Mouse (Mus musculus): ENCODE data around the gene Olfr281. TPM values are rescaled to one million over a fixed set of nuclear protein-coding genes. Genes with fewer than 3 reads are reported as not detected.
"Not testable (repeated sequence)": the region's sequence is repeated elsewhere in the genome, so short reads cannot be mapped to it uniquely, and the experiment has no call there.

The Olfr281 gene
- not detected in 2 replicates for polyA plus RNA-seq (2014; fragmentation: Nextera tagmentation; extraction: Ambion mirVana)

DNA sequence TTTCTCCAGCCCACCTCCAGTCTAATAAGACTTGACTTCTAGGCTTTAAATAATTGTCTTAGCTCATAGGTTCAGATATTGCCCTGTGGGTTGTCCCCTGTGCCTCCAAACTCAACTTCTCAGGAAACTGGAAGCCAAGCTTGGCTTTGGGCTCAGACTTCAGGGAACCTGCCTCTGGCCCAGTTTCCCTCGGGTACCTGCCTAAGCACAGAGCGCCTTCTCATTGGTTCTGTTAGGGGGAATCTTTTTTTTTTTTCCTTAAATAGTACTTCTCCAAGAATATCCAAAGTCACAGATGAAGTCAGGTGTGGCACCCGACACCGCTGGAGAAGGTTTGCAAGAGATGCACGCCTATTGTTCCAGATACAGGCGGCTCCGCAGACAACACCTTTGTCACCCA, at the start of gene Olfr281:
TSS of gene Olfr281 (plus strand) at position 301 of the 400 bp plus-strand sequence.
- Histone ChIP-seq H3K9ac (ENCODE audit: low read length) (no peak within 1 kb of the TSS), H3K4me2 (ENCODE audit: low read length) (no peak within 1 kb of the TSS), H3K4me1 (ENCODE audit: control insufficient read depth, insufficient read depth, low read length) (no peaks in the 10 kb centered on the region), H3K27me3 (replicated peaks; ENCODE audit: control insufficient read depth, insufficient read depth, low read length) (no peaks in the 10 kb centered on the region), H3K9me3 (replicated peaks; ENCODE audit: control insufficient read depth, low read length) (no peaks in the 10 kb centered on the region), H3K4me3 (ENCODE audit: low read depth, low read length) (no peak within 1 kb of the TSS), H3K36me3 (ENCODE audit: control insufficient read depth, insufficient read depth, low read length) (no peaks in the 10 kb centered on the region), H3K27ac (ENCODE audit: low read depth, low read length) (no peak within 1 kb of the TSS)
- 94% methylated on average over 7 of the region's 7 CpGs for WGBS
- ATAC-seq (no peak), DNase-seq (ENCODE audit: low spot score) (no peak)

GRCm38 (mm10) chr15:98408406-98409060, 43.9 kb upstream of the Olfr281 start:
- H3K27me3 ChIP-seq (replicated peaks; ENCODE audit: control insufficient read depth, insufficient read depth, low read length) = no peaks in the 10 kb centered on the region
- no peaks in the 10 kb centered on the region for H3K9me3 ChIP-seq (replicated peaks; ENCODE audit: control insufficient read depth, low read length)
- no peak overlapping the region for H3K4me3 ChIP-seq (ENCODE audit: low read depth, low read length)
- H3K9ac ChIP-seq (ENCODE audit: low read length) = no peak overlapping the region
- ATAC-seq = no peak
- no peak overlapping the region for H3K4me2 ChIP-seq (ENCODE audit: low read length)
- no peaks in the 10 kb centered on the region for H3K36me3 ChIP-seq (ENCODE audit: control insufficient read depth, insufficient read depth, low read length)
- DNase-seq (ENCODE audit: low spot score) = no peak
- 77% methylated on average over 17 of the region's 17 CpGs for WGBS
- H3K4me1 ChIP-seq (ENCODE audit: control insufficient read depth, insufficient read depth, low read length) = no peaks in the 10 kb centered on the region
- no peak overlapping the region for H3K27ac ChIP-seq (ENCODE audit: low read depth, low read length)

DNA sequence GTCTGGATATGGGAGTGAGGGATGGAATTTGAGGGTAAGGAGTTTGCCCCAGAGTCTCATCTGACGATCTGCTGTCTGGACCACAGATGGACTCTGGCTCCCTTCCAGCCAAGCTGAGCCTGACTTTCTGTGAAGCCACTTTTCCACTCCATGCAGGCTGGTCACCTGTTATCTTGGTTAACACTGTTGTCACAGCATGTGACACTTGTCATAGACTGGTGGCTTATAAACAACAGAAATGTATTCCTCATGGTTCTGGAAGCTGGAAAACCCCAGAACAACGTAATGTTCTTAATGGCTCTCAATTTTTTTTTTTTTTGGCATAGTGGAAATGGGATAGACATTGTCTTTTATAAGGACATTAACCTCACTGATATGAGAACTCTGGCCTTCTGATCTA, 42.8 kb upstream of the Olfr281 start:
- H3K4me2 ChIP-seq (ENCODE audit: low read length) = no peak overlapping the region
- WGBS = 95% methylated on average over 2 of the region's 2 CpGs
- H3K27ac ChIP-seq (ENCODE audit: low read depth, low read length) = no peak overlapping the region
- no peak overlapping the region for H3K4me3 ChIP-seq (ENCODE audit: low read depth, low read length)
- DNase-seq (ENCODE audit: low spot score) = no peak
- no peak overlapping the region for H3K9ac ChIP-seq (ENCODE audit: low read length)
- H3K36me3 ChIP-seq (ENCODE audit: control insufficient read depth, insufficient read depth, low read length) = no peaks in the 10 kb centered on the region
- no peaks in the 10 kb centered on the region for H3K4me1 ChIP-seq (ENCODE audit: control insufficient read depth, insufficient read depth, low read length)
- H3K9me3 ChIP-seq (replicated peaks; ENCODE audit: control insufficient read depth, low read length) = no peaks in the 10 kb centered on the region
- H3K27me3 ChIP-seq (replicated peaks; ENCODE audit: control insufficient read depth, insufficient read depth, low read length) = no peaks in the 10 kb centered on the region
- ATAC-seq = no peak

GRCm38 (mm10) chr15:98410249-98410648, 42.1 kb upstream of the Olfr281 start:
- DNase-seq (ENCODE audit: low spot score) (no peak), ATAC-seq (no peak)
- H3K4me2 ChIP-seq (ENCODE audit: low read length) = no peak overlapping the region
- H3K36me3 ChIP-seq (ENCODE audit: control insufficient read depth, insufficient read depth, low read length) = no peaks in the 10 kb centered on the region
- no peaks in the 10 kb centered on the region for H3K9me3 ChIP-seq (replicated peaks; ENCODE audit: control insufficient read depth, low read length)
- no peak overlapping the region for H3K27ac ChIP-seq (ENCODE audit: low read depth, low read length)
- no peaks in the 10 kb centered on the region for H3K27me3 ChIP-seq (replicated peaks; ENCODE audit: control insufficient read depth, insufficient read depth, low read length)
- H3K4me1 ChIP-seq (ENCODE audit: control insufficient read depth, insufficient read depth, low read length) = no peaks in the 10 kb centered on the region
- H3K9ac ChIP-seq (ENCODE audit: low read length) = no peak overlapping the region
- whole genome bisulfite sequencing = 90% methylated on average over 9 of the region's 9 CpGs
- H3K4me3 ChIP-seq (ENCODE audit: low read depth, low read length) = no peak overlapping the region

GRCm38 (mm10) chr15:98415996-98416395, 36.4 kb upstream of the Olfr281 start:
- H3K27ac ChIP-seq (ENCODE audit: low read depth, low read length) = no peak overlapping the region
- 67% methylated on average over 4 of the region's 4 CpGs for WGBS
- H3K4me2 ChIP-seq (ENCODE audit: low read length) = no peak overlapping the region
- H3K9me3 ChIP-seq (replicated peaks; ENCODE audit: control insufficient read depth, low read length) = no peaks in the 10 kb centered on the region
- no peak overlapping the region for H3K4me3 ChIP-seq (ENCODE audit: low read depth, low read length)
- no peak for DNase-seq (ENCODE audit: low spot score)
- H3K9ac ChIP-seq (ENCODE audit: low read length) = no peak overlapping the region
- no peaks in the 10 kb centered on the region for H3K36me3 ChIP-seq (ENCODE audit: control insufficient read depth, insufficient read depth, low read length)
- ATAC-seq = no peak
- no peaks in the 10 kb centered on the region for H3K27me3 ChIP-seq (replicated peaks; ENCODE audit: control insufficient read depth, insufficient read depth, low read length)
- no peaks in the 10 kb centered on the region for H3K4me1 ChIP-seq (ENCODE audit: control insufficient read depth, insufficient read depth, low read length)

- not testable (repeated sequence) for DNase-seq (ENCODE audit: low spot score); H3K9ac ChIP-seq (ENCODE audit: low read length); ATAC-seq; H3K4me3 ChIP-seq (ENCODE audit: low read depth, low read length); H3K27me3 ChIP-seq (replicated peaks; ENCODE audit: control insufficient read depth, insufficient read depth, low read length); H3K27ac ChIP-seq (ENCODE audit: low read depth, low read length); H3K36me3 ChIP-seq (ENCODE audit: control insufficient read depth, insufficient read depth, low read length); H3K4me1 ChIP-seq (ENCODE audit: control insufficient read depth, insufficient read depth, low read length); H3K9me3 ChIP-seq (replicated peaks; ENCODE audit: control insufficient read depth, low read length); H3K4me2 ChIP-seq (ENCODE audit: low read length)
Observed at GRCm38 (mm10) chr15:98416802-98417201, 35.6 kb upstream of the Olfr281 start.

DNA sequence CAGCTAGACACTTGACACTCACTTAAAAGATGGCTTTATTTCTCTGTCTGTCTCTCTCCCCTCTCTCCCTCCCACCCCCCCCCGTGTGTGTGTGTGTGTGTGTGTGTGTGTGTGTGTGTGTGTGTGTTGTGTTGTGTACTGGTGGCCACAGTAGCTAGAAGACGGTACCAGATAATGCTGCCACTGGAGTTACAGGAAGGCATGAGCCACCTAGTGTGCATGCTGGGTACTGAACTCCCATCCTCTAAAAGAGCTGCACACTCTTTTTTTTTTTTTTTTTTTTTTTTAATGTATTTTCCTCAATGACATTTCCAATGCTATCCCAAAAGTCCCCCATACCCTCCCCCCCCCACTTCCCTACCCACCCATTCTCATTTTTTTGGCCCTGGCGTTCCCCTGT, 35.1 kb upstream of the Olfr281 start:
- no CpG with 5 or more reads among the region's 3 CpGs for WGBS

DNA sequence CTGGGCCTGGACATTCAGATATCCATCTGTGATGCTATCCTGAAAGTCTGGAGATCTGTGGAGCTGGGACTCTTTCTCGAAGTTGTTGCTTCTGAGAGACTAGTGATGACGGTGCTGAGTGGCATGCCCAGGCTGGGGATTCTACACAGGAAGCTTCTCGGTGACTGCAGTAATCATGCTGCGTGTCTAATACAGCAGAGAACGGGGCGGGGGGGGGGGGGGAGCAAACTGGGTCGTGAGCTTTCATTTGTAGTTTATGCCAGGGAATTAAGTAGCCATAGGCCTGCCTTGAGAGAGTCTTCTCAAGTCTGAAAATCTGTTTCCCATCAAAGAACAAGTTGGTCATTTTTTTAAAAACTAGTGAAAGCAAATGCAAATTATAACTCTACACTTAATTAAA, 34.3 kb upstream of the Olfr281 start:
- Histone ChIP-seq H3K36me3 (ENCODE audit: control insufficient read depth, insufficient read depth, low read length) (no peaks in the 10 kb centered on the region), H3K9me3 (replicated peaks; ENCODE audit: control insufficient read depth, low read length) (no peaks in the 10 kb centered on the region), H3K27me3 (replicated peaks; ENCODE audit: control insufficient read depth, insufficient read depth, low read length) (no peaks in the 10 kb centered on the region), H3K27ac (ENCODE audit: low read depth, low read length) (no peak overlapping the region), H3K4me2 (ENCODE audit: low read length) (no peak overlapping the region), H3K4me1 (ENCODE audit: control insufficient read depth, insufficient read depth, low read length) (no peaks in the 10 kb centered on the region), H3K9ac (ENCODE audit: low read length) (no peak overlapping the region), H3K4me3 (ENCODE audit: low read depth, low read length) (no peak overlapping the region)
- ATAC-seq (no peak), DNase-seq (ENCODE audit: low spot score) (no peak)
- WGBS = 69% methylated on average over 6 of the region's 7 CpGs

More for the DNA sequence above, 35.1 kb upstream of the Olfr281 start:
- not testable (repeated sequence) for H3K4me1 ChIP-seq (ENCODE audit: control insufficient read depth, insufficient read depth, low read length); H3K9ac ChIP-seq (ENCODE audit: low read length); H3K9me3 ChIP-seq (replicated peaks; ENCODE audit: control insufficient read depth, low read length); H3K4me3 ChIP-seq (ENCODE audit: low read depth, low read length); H3K27me3 ChIP-seq (replicated peaks; ENCODE audit: control insufficient read depth, insufficient read depth, low read length); H3K36me3 ChIP-seq (ENCODE audit: control insufficient read depth, insufficient read depth, low read length); ATAC-seq; H3K4me2 ChIP-seq (ENCODE audit: low read length); H3K27ac ChIP-seq (ENCODE audit: low read depth, low read length)
- peak; percentile 16 for DNase-seq (ENCODE audit: low spot score)

DNA sequence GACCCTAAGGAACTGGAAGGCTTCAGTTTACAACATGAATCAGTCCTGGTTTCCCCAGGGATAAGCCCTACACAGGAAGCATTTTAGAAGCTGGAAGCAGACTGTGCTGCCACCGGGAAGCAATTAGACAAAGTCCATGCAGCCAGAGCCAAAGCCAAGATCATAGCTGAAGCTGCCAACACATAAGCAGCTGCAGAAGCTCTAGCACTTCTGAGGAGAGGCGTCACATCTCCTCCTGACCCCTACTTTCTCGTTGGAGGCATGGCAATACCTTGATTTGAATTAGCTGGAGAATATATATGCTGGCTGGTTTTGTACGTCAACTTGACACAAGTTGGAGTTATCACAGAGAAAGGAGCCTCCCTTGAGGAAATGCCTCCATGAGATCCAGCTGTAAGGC, 31.5 kb upstream of the Olfr281 start:
- ATAC-seq (no peak), DNase-seq (ENCODE audit: low spot score) (no peak)
- 77% methylated on average over 4 of the region's 4 CpGs for WGBS
- H3K4me3 ChIP-seq (ENCODE audit: low read depth, low read length) = no peak overlapping the region
- H3K4me1 ChIP-seq (ENCODE audit: control insufficient read depth, insufficient read depth, low read length) = no peaks in the 10 kb centered on the region
- no peaks in the 10 kb centered on the region for H3K36me3 ChIP-seq (ENCODE audit: control insufficient read depth, insufficient read depth, low read length)
- H3K27me3 ChIP-seq (replicated peaks; ENCODE audit: control insufficient read depth, insufficient read depth, low read length) = no peaks in the 10 kb centered on the region
- no peak overlapping the region for H3K27ac ChIP-seq (ENCODE audit: low read depth, low read length)
- no peak overlapping the region for H3K4me2 ChIP-seq (ENCODE audit: low read length)
- H3K9ac ChIP-seq (ENCODE audit: low read length) = no peak overlapping the region
- no peaks in the 10 kb centered on the region for H3K9me3 ChIP-seq (replicated peaks; ENCODE audit: control insufficient read depth, low read length)
